Mouse (Mus musculus) bone marrow, adult 2 months (tissue): ENCODE measurements around the gene Gjb2. TPM values are rescaled to one million over a fixed set of nuclear protein-coding genes. Genes with fewer than 3 reads are reported as not detected.

ENCODE experiments used
- H3K27ac ChIP-seq: fragments of 200-500 bp; 2 replicates; pipeline ENCODE4 v1.5.1; 2012; ENCODE audit warnings: low read depth, mild to moderate bottlenecking, control low read depth, inconsistent platforms, low read length; ENCODE audit not compliant: control insufficient read depth, poor library complexity, insufficient read depth
- H3K4me1 ChIP-seq: fragments of 200-500 bp; 2 replicates; pipeline ENCODE4 v1.6.1; 2011; ENCODE audit warnings: low read length; ENCODE audit not compliant: control insufficient read depth, insufficient read depth
- H3K4me3 ChIP-seq: fragments of 200-500 bp; replicated peaks from 2 replicates; pipeline ENCODE3; 2011; ENCODE audit warnings: mild to moderate bottlenecking, low read depth, low read length, control low read depth; ENCODE audit not compliant: control insufficient read depth
- CTCF ChIP-seq: fragments of 200-500 bp; IDR thresholded peaks from 2 replicates; pipeline ENCODE4 v1.5.1; 2011; ENCODE audit warnings: low read length, control low read depth; ENCODE audit not compliant: control insufficient read depth, insufficient read depth
- POLR2A ChIP-seq: fragments of 200-500 bp; IDR thresholded peaks from 2 replicates; pipeline ENCODE4 v1.6.1; 2011; ENCODE audit warnings: low read depth, mild to moderate bottlenecking, control low read depth, low read length, borderline replicate concordance; ENCODE audit not compliant: control insufficient read depth
- WGBS: fragments of 180-500 bp; shearing (Covaris S2); methylation state at CpG from one replicate; pipeline ENCODE4 v1.1.7; 2018; 5-methylcytosine and 5-hydroxymethylcytosine counted together
- polyA plus RNA-seq: library from polyadenylated mRNA; stranded (reverse); fragments of >200 nt; gene quantifications from 2 replicates; pipeline ENCODE4 v1.2.4, GENCODE M21; 2011; ENCODE audit warnings: low replicate concordance; ENCODE audit not compliant: missing spikeins, insufficient read depth, insufficient read length

The Gjb2 gene
- polyA plus RNA-seq, 1 experiment, result 1.0 TPM

GRCm38 (mm10) chr14:57107916-57108315, 3.4 kb upstream of the Gjb2 start:
- TF ChIP-seq POLR2A (no peak), CTCF (no peak)
- H3K4me1 ChIP-seq, result no peaks in the 10 kb centered on the region; the same call in 1 of the 2 replicates
- no peak overlapping the region for H3K27ac ChIP-seq
- WGBS, result 64% methylated on average over 5 of the region's 5 CpGs
- no peak overlapping the region for H3K4me3 ChIP-seq

- Histone ChIP-seq H3K4me3 (no peak overlapping the region), H3K27ac (no peak overlapping the region), H3K4me1 (no peaks in the 10 kb centered on the region; the same call in 1 of the 2 replicates)
- TF ChIP-seq POLR2A (no peak), CTCF (no peak)
- WGBS, result 74% methylated on average over 8 of the region's 8 CpGs
Measured at GRCm38 (mm10) chr14:57107091-57107490, 2.6 kb upstream of the Gjb2 start.

- no peak overlapping the region for H3K27ac ChIP-seq
- WGBS, result 40% methylated on average over 11 of the region's 11 CpGs
Measured at GRCm38 (mm10) chr14:57105721-57106120, 1.2 kb upstream of the Gjb2 start.

GRCm38 (mm10) chr14:57105111-57105510, 609 bp upstream of the Gjb2 start:
- Histone ChIP-seq H3K4me1 (no peaks in the 10 kb centered on the region; the same call in 1 of the 2 replicates), H3K4me3 (no peak overlapping the region), H3K27ac (no peak overlapping the region)
- WGBS, result 15% methylated on average over 14 of the region's 14 CpGs
- TF ChIP-seq CTCF (no peak), POLR2A (no peak)

More at GRCm38 (mm10) chr14:57105721-57106120, 1.2 kb upstream of the Gjb2 start:
- no peaks in the 10 kb centered on the region; the same call in 1 of the 2 replicates for H3K4me1 ChIP-seq
- TF ChIP-seq POLR2A (no peak), CTCF (no peak)
- H3K4me3 ChIP-seq, result no peak overlapping the region

- TF ChIP-seq POLR2A (no peak), CTCF (no peak)
- 9% methylated on average over 22 of the region's 22 CpGs for whole genome bisulfite sequencing
- Histone ChIP-seq H3K4me3 (no peak overlapping the region), H3K4me1 (no peaks in the 10 kb centered on the region; the same call in 1 of the 2 replicates), H3K27ac (no peak overlapping the region; the same call in 1 of the 2 replicates)
Measured at GRCm38 (mm10) chr14:57103711-57104105, 794 bp downstream of the Gjb2 start.

GRCm38 (mm10) chr14:57103121-57103520, 1.4 kb downstream of the Gjb2 start:
- H3K4me1 ChIP-seq, result no peaks in the 10 kb centered on the region; the same call in 1 of the 2 replicates
- WGBS, result 79% methylated on average over 6 of the region's 6 CpGs
- H3K27ac ChIP-seq, result no peak overlapping the region
- no peak overlapping the region for H3K4me3 ChIP-seq
- TF ChIP-seq CTCF (no peak), POLR2A (no peak)

GRCm38 (mm10) chr14:57101623-57102022, 2.9 kb downstream of the Gjb2 start:
- no peak for TF ChIP-seq CTCF
- TF ChIP-seq POLR2A, result no peak
- WGBS, result 76% methylated on average over 7 of the region's 7 CpGs
- H3K4me3 ChIP-seq, result no peak overlapping the region

GRCm38 (mm10) chr14:57095855-57096254, 8.6 kb downstream of the Gjb2 start:
- no peak overlapping the region for H3K4me3 ChIP-seq
- TF ChIP-seq CTCF (no peak), POLR2A (no peak)
- 36% methylated on average over 4 of the region's 4 CpGs for WGBS
- no peak overlapping the region for H3K27ac ChIP-seq
- H3K4me1 ChIP-seq, result no peaks in the 10 kb centered on the region; the same call in 1 of the 2 replicates

More at GRCm38 (mm10) chr14:57101623-57102022, 2.9 kb downstream of the Gjb2 start:
- Histone ChIP-seq H3K27ac (no peak overlapping the region), H3K4me1 (no peaks in the 10 kb centered on the region; the same call in 1 of the 2 replicates)

GRCm38 (mm10) chr14:57093029-57093428, 11.5 kb downstream of the Gjb2 start:
- WGBS, result 6% methylated on average over 7 of the region's 8 CpGs
- Histone ChIP-seq H3K27ac (no peak overlapping the region), H3K4me3 (no peak overlapping the region), H3K4me1 (no peaks in the 10 kb centered on the region; the same call in 1 of the 2 replicates)
- TF ChIP-seq CTCF (peak; percentile 47), POLR2A (no peak)
